Mouse (Mus musculus): ENCODE data around the gene Tob1. TPM values are rescaled to one million over a fixed set of nuclear protein-coding genes. Genes with fewer than 3 reads are reported as not detected.

Tob1 gene
- total and polyA plus RNA-seq, 3 experiments = 2.4 to 7.5 TPM; not detected in 1

DNA sequence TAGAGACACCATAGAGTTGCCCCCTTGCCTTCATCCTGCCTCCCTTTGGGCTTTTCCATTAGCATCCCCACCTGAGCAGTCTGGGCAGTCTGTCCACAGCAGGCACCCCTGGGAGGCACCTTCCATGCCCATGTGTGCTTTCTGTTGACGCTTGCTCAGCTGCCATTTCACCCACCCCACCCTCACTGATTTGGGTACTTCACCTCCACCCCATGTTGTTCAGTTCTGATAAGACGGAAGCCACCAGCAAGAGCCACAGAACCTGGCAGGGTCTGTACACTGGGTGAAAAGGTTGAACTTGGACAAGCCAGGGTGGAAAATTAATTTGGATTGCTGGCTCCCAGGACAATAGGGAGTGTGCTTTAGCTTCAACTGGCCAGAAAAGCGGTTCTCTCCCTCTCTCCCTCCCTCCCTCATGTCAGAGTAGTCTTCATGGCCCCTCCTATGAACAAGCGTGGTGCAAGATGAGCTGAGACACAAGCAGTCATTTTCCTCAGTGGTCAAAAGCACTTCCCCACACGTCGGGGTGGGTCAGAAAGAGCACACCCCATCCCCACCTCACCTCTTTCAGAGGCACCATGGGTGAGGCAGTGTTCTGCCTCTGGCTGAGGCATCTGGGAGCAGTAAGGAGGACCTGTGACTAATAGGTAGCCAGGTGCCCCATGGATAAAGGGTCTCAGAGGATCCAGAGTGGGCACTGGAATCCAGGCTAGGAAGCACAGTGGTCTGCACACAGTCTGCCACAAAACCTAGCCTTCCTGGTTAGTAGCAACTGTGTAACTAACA lies 50.5 kb downstream of the Tob1 start:
- DNase-seq (ENCODE audit: low read depth, low spot score) = no peak
- H3K9ac ChIP-seq (ENCODE audit: control insufficient read depth, low read depth, low read length, poor library complexity, severe bottlenecking) = no peak overlapping the region
- H3K36me3 ChIP-seq (ENCODE audit: control insufficient read depth in 1 of 2, insufficient read depth in 2 of 2, low read length in 2 of 2) = peaks cover 0 to 9% of the 10 kb centered on the region in 2 experiments; a peak in 2 of 4 replicates
- no peak overlapping the region for H3K27ac ChIP-seq (ENCODE audit: control insufficient read depth, low read depth, low read length)
- TF ChIP-seq CHD2 (IDR thresholded peaks at IDR 0.05; ENCODE audit: low read length) (no peak), TCF12 (IDR thresholded peaks at IDR 0.05; ENCODE audit: low read depth, low read length) (no peak), ETS1 (IDR thresholded peaks at IDR 0.05; ENCODE audit: low read depth, low read length) (0 out of 2 replicates have a peak, but pooled peaks have one; percentile 21), EP300 (IDR thresholded peaks at IDR 0.05; ENCODE audit: low read depth in 1 of 2, low read length in 2 of 2) (peak; percentile 25 to 30; a peak in 1 of 4 replicates), BHLHE40 (IDR thresholded peaks at IDR 0.05; ENCODE audit: borderline replicate concordance, low read depth, low read length) (no peak), HCFC1 (IDR thresholded peaks at IDR 0.05; ENCODE audit: low read depth, low read length) (no peak), RAD21 (IDR thresholded peaks at IDR 0.05; ENCODE audit: low read depth, low read length) (no peak), TBP (IDR thresholded peaks at IDR 0.05; ENCODE audit: low read depth, low read length) (no peak), E2F4 (IDR thresholded peaks at IDR 0.05; ENCODE audit: borderline replicate concordance, low read depth, low read length) (no peak), CHD1 (IDR thresholded peaks at IDR 0.05; ENCODE audit: low read depth, low read length) (no peak), ELF1 (IDR thresholded peaks at IDR 0.05; ENCODE audit: low read depth, low read length) (no peak), TAL1 (IDR thresholded peaks at IDR 0.05; ENCODE audit: low read length) (no peak), MXI1 (IDR thresholded peaks at IDR 0.05; ENCODE audit: low read depth, low read length) (no peak), MAX (IDR thresholded peaks at IDR 0.05; ENCODE audit: low read length) (no peak; the same call in 1 of the 2 replicates), SMC3 (IDR thresholded peaks at IDR 0.05; ENCODE audit: low read depth, low read length) (no peak), RCOR1 (IDR thresholded peaks at IDR 0.05; ENCODE audit: low read depth, low read length) (no peak), MYC (IDR thresholded peaks at IDR 0.05; ENCODE audit: low read depth, low read length) (no peak), MAZ (IDR thresholded peaks at IDR 0.05; ENCODE audit: low read depth, low read length) (peak; percentile 54; the same call in 1 of the 2 replicates), POLR2A (IDR thresholded peaks at IDR 0.05; ENCODE audit: control insufficient read depth in 1 of 2, insufficient read depth in 1 of 2, low read depth in 1 of 2, low read length in 2 of 2, poor library complexity in 1 of 2) (no peak), POLR2AphosphoS5 (IDR thresholded peaks at IDR 0.05; ENCODE audit: borderline replicate concordance, low read depth, low read length) (no peak), GATA1 (IDR thresholded peaks at IDR 0.05; ENCODE audit: low read depth, low read length) (no peak)
- no peaks in the 10 kb centered on the region for H3K79me2 ChIP-seq (ENCODE audit: control insufficient read depth, insufficient read depth, low read length, poor library complexity)
- H3K4me3 ChIP-seq (ENCODE audit: control insufficient read depth in 1 of 2, insufficient read depth in 1 of 2, low read depth in 2 of 2, low read length in 2 of 2) = no peak overlapping the region
- no peaks in the 10 kb centered on the region for H3K9me3 ChIP-seq (replicated peaks; ENCODE audit: insufficient read depth, low read length)
- H3K4me1 ChIP-seq (ENCODE audit: control insufficient read depth in 1 of 2, insufficient read depth in 2 of 2, low read length in 2 of 2) = peaks cover 5 to 25% of the 10 kb centered on the region in 2 experiments
- no peaks in the 10 kb centered on the region for H3K27me3 ChIP-seq (ENCODE audit: control insufficient read depth in 1 of 2, insufficient read depth in 2 of 2, low read length in 2 of 2)

Other genes starting within 250 kb of the Tob1 start
- 673 and 732 TPM in 2 replicates for gene Gm20390, start 243.2 kb upstream of the Tob1 start, total RNA-seq (2012; rRNA removed)
- gene Gm20390, start 243.2 kb upstream of the Tob1 start, polyA plus RNA-seq (2012; ENCODE audit: insufficient read depth in 1 of 2, insufficient read length in 2 of 2, low read depth in 1 of 2, low replicate concordance in 2 of 2, missing spikeins in 1 of 2) = 100 to 1,000 TPM in 1 of 2 experiments, not detected in 1; 760 TPM
- gene Nme1, start 242.9 kb upstream of the Tob1 start, total RNA-seq (2012; rRNA removed) = 210 and 253 TPM in 2 replicates
- 100 to 1,000 TPM in 1 of 2 experiments, not detected in 1; 131 TPM for gene Nme1, start 242.9 kb upstream of the Tob1 start, polyA plus RNA-seq (2012; ENCODE audit: insufficient read depth in 1 of 2, insufficient read length in 2 of 2, low read depth in 1 of 2, low replicate concordance in 2 of 2, missing spikeins in 1 of 2)
- gene Spag9, start 215.4 kb upstream of the Tob1 start, total RNA-seq (2012; rRNA removed) = 19.1 and 20.6 TPM in 2 replicates
- 100 to 1,000 TPM in 1 of 2 experiments, 10 to 100 TPM in 1; 18.9 to 279 TPM for gene Spag9, start 215.4 kb upstream of the Tob1 start, polyA plus RNA-seq (2012; ENCODE audit: insufficient read depth in 1 of 2, insufficient read length in 2 of 2, low read depth in 1 of 2, low replicate concordance in 2 of 2, missing spikeins in 1 of 2)
- not detected in 2 replicates for gene Wfikkn2, start 34.6 kb downstream of the Tob1 start, total RNA-seq (2012; rRNA removed)
- gene Wfikkn2, start 34.6 kb downstream of the Tob1 start, polyA plus RNA-seq (2012; ENCODE audit: insufficient read depth in 1 of 2, insufficient read length in 2 of 2, low read depth in 1 of 2, low replicate concordance in 2 of 2, missing spikeins in 1 of 2) = not detected
- not detected in 2 replicates for gene Gm21885, start 70.4 kb downstream of the Tob1 start, total RNA-seq (2012; rRNA removed)
- gene Gm21885, start 70.4 kb downstream of the Tob1 start, polyA plus RNA-seq (2012; ENCODE audit: insufficient read depth in 1 of 2, insufficient read length in 2 of 2, low read depth in 1 of 2, low replicate concordance in 2 of 2, missing spikeins in 1 of 2) = under 1 TPM in 1 of 2 experiments, not detected in 1; 0.74 TPM
- 47.3 and 52.3 TPM in 2 replicates for gene Luc7l3, start 110.5 kb downstream of the Tob1 start, total RNA-seq (2012; rRNA removed)
- gene Luc7l3, start 110.5 kb downstream of the Tob1 start, polyA plus RNA-seq (2012; ENCODE audit: insufficient read depth in 1 of 2, insufficient read length in 2 of 2, low read depth in 1 of 2, low replicate concordance in 2 of 2, missing spikeins in 1 of 2) = 10 to 100 TPM; 54.7 to 90.5 TPM
- gene Ankrd40, start 116.5 kb downstream of the Tob1 start, total RNA-seq (2012; rRNA removed) = 37.1 and 39.4 TPM in 2 replicates
- gene Ankrd40, start 116.5 kb downstream of the Tob1 start, polyA plus RNA-seq (2012; ENCODE audit: insufficient read depth in 1 of 2, insufficient read length in 2 of 2, low read depth in 1 of 2, low replicate concordance in 2 of 2, missing spikeins in 1 of 2) = 10 to 100 TPM in 1 of 2 experiments, not detected in 1; 60.0 TPM
- gene Abcc3, start 181.5 kb downstream of the Tob1 start, total RNA-seq (2012; rRNA removed) = 0.13 and 0.27 TPM in 2 replicates
- gene Abcc3, start 181.5 kb downstream of the Tob1 start, polyA plus RNA-seq (2012; ENCODE audit: insufficient read depth in 1 of 2, insufficient read length in 2 of 2, low read depth in 1 of 2, low replicate concordance in 2 of 2, missing spikeins in 1 of 2) = under 1 TPM in 1 of 2 experiments, not detected in 1; 0.29 TPM